Mouse (Mus musculus) B cell, adult 62 days (primary cell): ENCODE measurements around the gene Hexb. TPM values are rescaled to one million over a fixed set of nuclear protein-coding genes. Genes with fewer than 3 reads are reported as not detected.

Source experiments
- total RNA-seq: library from RNA; stranded (reverse); gene quantifications from 4 replicates; pipeline ENCODE4 v1.2.4, GENCODE M21; 2023

The Hexb gene
- total RNA-seq, result 46.2 to 54.3 TPM (median 52.2 TPM) in 4 replicates

DNA sequence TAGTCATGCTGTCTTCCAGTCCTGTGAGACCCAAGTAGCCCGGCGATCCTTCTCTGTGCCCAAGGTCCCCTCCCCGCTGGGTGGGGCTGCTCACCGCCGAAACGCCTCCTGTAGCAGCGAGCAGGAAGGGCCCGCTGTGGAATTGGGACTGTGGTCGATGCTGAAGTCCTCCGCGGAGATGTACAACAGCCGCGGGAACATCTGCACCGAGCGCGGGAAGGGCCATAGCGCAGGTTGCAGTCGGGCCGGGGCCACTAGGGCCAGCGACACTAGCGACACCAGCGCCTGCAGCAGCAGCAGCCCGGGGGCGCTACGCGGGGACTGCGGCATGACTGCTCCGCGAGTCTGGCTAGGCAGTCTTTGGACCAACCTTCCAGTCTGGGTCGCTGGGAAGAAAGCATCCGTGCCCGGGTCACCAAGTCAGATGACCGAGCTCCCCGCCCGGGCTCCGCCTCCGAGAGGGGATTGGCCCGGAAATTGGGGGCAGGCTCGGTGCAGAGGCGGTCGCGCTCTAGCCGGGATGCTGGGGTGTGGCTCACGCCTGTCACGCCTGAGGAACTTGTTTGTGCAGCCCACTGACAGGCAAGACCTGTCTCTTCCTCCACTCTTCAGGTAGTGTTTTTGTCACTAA is at the start of gene Hexb:
Gene Hexb, minus strand, starts transcription at position 426 of the 631 bp plus-strand sequence.

GRCm38 (mm10) chr13:97240965-97241786 is 43.0 kb upstream of the Hexb start, which contains the start of gene Enc1:
TSS of gene Enc1 (plus strand) at chr13:97241105.

DNA sequence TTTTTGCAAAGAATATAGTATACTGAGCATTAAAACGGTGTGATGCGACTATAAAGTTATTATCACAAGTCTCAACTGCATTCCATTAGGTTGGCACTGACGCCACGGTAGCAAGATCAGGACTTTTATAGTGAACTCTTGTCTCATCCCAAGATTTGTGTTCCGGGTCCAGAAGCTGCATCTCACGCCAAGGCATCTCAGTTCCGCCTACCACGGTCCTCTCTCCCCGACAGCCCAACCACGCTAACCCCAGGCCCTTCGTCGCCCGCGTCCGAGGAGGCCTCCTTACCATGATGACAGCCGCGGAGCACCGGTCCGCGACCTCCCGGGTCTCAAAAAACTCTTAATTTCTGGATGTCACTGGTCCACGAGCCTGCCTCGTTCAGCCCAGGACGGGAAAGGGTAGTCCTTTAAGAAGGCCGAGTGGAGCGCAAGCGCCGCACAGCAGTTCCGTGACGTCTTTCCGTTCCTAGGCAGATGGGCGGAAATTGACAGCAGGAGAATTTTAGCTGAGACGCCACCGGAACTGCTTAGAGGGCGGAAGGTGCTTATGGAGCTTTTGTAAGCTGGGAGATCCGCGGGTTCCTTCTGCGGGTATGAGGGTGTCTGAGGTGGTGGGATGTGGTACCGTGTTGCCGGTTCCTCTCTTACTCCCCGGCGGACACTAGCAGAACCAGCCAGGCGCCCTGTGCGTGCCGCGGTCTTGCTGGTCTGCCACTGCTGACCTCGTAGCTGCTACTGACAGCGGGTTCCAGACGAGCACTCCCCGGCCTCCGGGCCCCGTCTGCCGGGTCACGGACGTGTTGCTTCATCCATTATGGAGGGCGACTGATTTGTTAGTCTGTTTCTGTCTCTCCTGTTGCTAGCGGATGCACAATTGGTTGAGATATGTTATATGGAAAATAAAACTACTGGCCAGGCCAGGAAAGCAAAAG is 60.4 kb downstream of the Hexb start, which contains the start of the genes Gfm2 and Nsa2:
Gene Gfm2, plus strand, starts transcription at position 472 of the 935 bp plus-strand sequence.
Gene Nsa2, minus strand, starts transcription at position 472 of the 935 bp plus-strand sequence.

Other genes with a start within 250 kb of the Hexb start
- gene 1700029F12Rik, start 164.0 kb downstream of the Hexb start, total RNA-seq, result not detected in 4 replicates
- not detected in 4 replicates for gene Fam169a, start 131.1 kb downstream of the Hexb start, total RNA-seq
- gene Gm6169, start 99.1 kb downstream of the Hexb start, total RNA-seq, result 1.5 to 1.9 TPM in 2 of 4 replicates, not detected in the others
- 26.6 to 39.6 TPM (median 31.4 TPM) in 4 replicates for gene Gfm2, start 60.4 kb downstream of the Hexb start, total RNA-seq
- gene Nsa2, start 60.4 kb downstream of the Hexb start, total RNA-seq, result 121 to 129 TPM (median 124 TPM) in 4 replicates
- 2.2 to 3.3 TPM (median 3.0 TPM) in 4 replicates for gene Enc1, start 42.7 kb upstream of the Hexb start, total RNA-seq